Mouse (Mus musculus) CH12.LX (cell line): ENCODE data around the gene Commd8.

Experiments
- CTCF ChIP-seq, 2 experiments: IDR thresholded peaks in 1 of 2; conservative IDR thresholded peaks in 1 of 2; 2 replicates each; pipeline ENCODE4 v1.5.1; 2011 to 2012; ENCODE audit warnings: low read depth in 2 of 2, low read length in 2 of 2, improper control_type of control experiment in 1 of 2, inconsistent platforms in 1 of 2, mild to moderate bottlenecking in 1 of 2, moderate library complexity in 1 of 2
- ELF1 ChIP-seq: IDR thresholded peaks from 2 replicates; pipeline ENCODE4 v1.6.1; 2014; ENCODE audit warnings: low read depth, mild to moderate bottlenecking, inconsistent platforms, low read length, improper control_type of control experiment
- EP300 ChIP-seq: IDR thresholded peaks from 2 replicates; pipeline ENCODE4 v1.6.1; 2011; ENCODE audit warnings: low read length, improper control_type of control experiment
- MEF2A ChIP-seq: IDR thresholded peaks from 2 replicates; pipeline ENCODE4 v1.6.1; 2014; ENCODE audit warnings: low read depth, mild to moderate bottlenecking, inconsistent platforms, low read length, improper control_type of control experiment, borderline replicate concordance
- NELFE ChIP-seq: IDR thresholded peaks from 2 replicates; pipeline ENCODE4 v1.6.1; 2011; ENCODE audit warnings: low read depth, low read length, improper control_type of control experiment
- POLR2A ChIP-seq: IDR thresholded peaks from 2 replicates; pipeline ENCODE4 v1.6.1; 2011; ENCODE audit warnings: low read depth, mild to moderate bottlenecking, improper control_type of control experiment, low read length
- RCOR1 ChIP-seq: conservative IDR thresholded peaks from 2 replicates; pipeline ENCODE4 v1.6.1; 2012; ENCODE audit warnings: low read depth, mild to moderate bottlenecking, inconsistent platforms, low read length, improper control_type of control experiment
- TCF12 ChIP-seq: IDR thresholded peaks from 2 replicates; pipeline ENCODE4 v1.6.1; 2014; ENCODE audit warnings: low read depth, mild to moderate bottlenecking, inconsistent platforms, low read length, improper control_type of control experiment
- ZC3H11A ChIP-seq: IDR thresholded peaks from 2 replicates; pipeline ENCODE4 v1.6.1; 2012; ENCODE audit warnings: low read depth, mild to moderate bottlenecking, inconsistent platforms, low read length, improper control_type of control experiment
- ZKSCAN1 ChIP-seq: IDR thresholded peaks from 2 replicates; pipeline ENCODE4 v1.6.1; 2012; ENCODE audit warnings: low read depth, inconsistent platforms, low read length, improper control_type of control experiment, borderline replicate concordance

- TF ChIP-seq POLR2A (no peak), ZC3H11A (no peak), CTCF (conservative IDR thresholded peaks at IDR 0.05 in 1 of 2, IDR thresholded peaks at IDR 0.05 in 1 of 2; ENCODE audit: low read depth in 2 of 2, low read length in 2 of 2) (no peak), ELF1 (no peak), NELFE (no peak), TCF12 (no peak), MEF2A (no peak), ZKSCAN1 (no peak), EP300 (no peak), RCOR1 (no peak)
Observed at GRCm38 (mm10) chr5:72181194-72181593, 13.2 kb upstream of the Commd8 start.
